Mouse (Mus musculus): Measurements from ENCODE around the gene Isg20.

The Isg20 gene

GRCm38 (mm10) chr7:78912974-78913474, at the start of gene Isg20:
TSS of gene Isg20 (plus strand) at chr7:78913424.
- DNase-seq, result no peak

GRCm38 (mm10) chr7:78863796-78864445, 49.3 kb upstream of the Isg20 start:
- DNase-seq, result no peak

DNA sequence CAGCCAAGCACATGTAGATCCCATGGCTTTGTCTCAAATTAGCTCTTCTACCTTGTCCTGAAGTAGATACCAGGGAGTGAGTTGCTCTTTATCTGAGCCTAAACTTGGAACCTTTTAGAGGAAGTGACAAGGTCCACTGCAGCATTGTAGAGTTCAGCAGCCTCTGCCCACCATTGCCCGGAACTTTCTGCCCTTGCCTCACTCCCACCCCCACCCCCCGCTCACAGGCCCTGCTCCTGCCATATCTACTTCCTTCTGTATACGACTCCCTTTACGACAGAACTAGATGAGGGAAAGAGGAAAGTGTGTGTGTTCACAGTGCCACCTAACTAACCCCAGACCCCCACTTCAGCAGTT, 48.8 kb upstream of the Isg20 start:
- DNase-seq, result peak; percentile 20

GRCm38 (mm10) chr7:78865212-78865949, 47.8 kb upstream of the Isg20 start:
- DNase-seq, result peak; percentile 86

DNA sequence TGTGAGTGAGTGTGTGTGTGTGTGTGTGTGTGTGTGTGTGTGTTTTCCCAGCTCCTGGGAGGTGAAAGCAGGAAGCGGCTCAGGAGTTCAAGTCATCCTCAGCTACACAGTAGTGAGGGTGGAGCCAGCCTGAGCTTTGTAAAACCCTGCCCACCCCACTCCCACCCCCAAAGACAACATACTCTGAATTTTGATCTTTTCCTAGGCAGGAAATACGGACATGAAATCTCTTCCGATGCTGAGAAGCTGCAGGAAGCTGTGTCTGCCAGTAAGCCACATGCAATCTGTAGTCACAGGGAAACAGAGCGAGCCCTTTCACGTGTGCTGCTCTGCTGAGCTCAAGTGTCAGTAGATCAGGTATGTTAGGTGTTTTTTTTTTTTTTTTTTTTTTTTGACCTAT, 44.5 kb upstream of the Isg20 start:
- peak; percentile 37 for DNase-seq

- no peak for DNase-seq
Measured at GRCm38 (mm10) chr7:78872366-78872765, 40.9 kb upstream of the Isg20 start.

DNA sequence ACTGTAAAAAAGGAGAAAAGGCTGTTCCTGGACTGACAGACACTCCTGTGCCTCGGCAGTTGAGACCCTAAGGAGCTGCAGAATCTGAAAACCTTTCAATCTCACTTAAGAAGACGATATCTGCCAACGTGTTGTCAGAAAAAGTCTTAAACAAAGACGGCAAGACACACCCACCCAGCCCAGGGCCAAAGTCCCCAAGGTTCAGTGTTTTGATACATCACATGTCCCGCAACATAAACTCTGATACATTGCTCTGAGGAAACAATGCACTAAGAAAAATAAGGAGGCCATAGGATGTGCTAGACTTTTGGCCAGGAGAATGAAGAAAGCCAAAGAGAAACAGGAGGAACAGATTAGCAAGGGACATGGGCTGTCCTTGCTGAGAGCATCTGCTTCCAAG, 40.4 kb upstream of the Isg20 start:
- no peak for DNase-seq

DNA sequence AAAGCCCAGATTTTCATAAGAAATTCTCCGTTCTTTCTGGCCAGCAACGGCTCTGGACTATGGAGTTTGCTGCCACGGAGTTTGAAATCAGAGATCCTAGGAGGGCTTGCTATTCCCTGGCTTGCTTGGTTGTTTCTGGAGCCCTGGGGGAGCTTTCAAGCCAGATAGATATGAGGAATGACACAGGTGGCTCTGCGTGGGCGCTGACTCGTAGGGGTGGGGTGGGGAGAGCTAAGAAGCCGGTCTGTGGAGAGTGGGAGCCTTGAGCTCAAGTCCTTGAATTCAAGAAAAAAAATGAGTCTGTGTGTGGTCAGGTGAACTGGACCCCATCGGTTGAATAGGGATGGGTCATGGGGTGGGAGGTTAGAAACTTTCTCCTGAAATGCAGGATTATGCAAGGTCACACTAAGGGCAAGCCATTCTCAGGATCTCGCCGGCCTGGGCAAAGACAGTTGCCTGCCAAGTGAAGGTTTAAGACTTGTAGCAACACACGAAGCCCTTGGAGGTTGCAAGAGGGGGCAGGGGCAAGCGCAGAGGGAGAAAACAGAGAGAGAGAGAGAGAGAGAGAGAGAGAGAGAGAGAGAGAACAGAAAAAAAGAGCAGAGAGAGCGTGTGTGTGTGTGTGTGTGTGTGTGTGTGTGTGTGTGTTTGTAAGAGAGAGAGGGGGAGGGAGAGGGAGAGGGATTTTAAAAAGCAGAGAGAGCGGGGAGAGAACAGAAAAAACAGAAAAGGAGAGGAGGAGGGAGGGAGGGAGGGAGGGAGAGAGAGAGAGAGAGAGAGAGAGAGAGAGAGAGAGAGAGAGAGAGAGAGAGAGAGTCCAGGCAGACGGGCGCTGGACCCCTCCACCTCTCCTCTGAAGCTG, 31.4 kb upstream of the Isg20 start:
- DNase-seq, result peak; percentile 43

DNA sequence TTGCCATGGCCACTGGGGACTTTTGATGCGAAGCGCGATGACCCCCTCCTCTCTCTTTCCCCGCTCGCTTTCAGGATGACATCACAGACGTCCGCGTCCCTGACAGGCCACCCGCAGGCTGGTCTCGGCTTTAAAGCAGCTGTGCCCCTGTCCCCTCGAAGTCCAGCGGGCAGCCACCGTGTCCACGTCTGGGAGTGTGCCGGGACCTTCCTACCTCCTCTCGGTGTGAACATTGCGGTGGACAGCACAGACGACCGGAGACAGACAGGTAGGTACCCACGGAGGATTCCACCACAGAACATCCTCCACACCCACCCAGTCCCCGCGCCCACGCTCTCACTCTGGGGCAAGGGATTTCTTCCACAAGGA, 30.8 kb upstream of the Isg20 start:
- peak; percentile 21 for DNase-seq

DNA sequence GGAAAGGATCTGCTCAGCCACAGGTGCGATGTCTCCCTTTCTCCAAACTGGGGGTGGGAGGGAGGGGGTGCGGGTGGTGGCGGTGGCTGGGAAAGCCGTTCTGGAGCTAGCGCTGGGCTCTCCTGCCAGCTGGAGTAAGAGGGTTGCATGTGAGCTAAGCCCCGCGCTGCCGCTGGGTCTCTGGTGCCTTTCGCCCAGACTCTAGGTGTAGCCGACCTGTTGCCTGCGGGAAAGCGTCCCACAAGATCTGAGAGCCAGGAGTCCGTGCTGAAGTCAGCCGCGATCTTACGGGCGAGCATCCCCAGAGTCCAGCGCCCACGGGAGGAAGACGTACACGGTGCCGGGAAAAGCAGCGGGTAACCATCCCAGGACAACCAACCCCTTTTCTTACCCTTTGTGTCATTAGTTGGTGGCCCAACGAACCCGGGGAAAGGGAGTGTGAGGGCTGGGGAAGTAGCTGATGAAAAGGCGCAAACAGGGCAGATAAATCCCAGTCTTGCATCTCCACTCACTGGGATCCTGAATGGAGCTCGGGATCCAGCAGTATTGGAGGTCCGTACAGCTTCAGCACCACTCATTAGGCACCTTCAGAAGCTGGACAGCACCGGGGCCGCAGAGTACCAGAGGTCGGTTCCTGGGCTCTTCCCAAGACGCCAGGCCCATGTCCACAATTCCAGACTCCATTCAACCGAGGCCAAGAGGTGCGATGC, 30.1 kb upstream of the Isg20 start:
- DNase-seq, result no peak

- no peak for DNase-seq
Measured at GRCm38 (mm10) chr7:78883726-78884060, 29.5 kb upstream of the Isg20 start.

- DNase-seq, result peak; percentile 50
Measured at GRCm38 (mm10) chr7:78884139-78884538, 29.1 kb upstream of the Isg20 start.

DNA sequence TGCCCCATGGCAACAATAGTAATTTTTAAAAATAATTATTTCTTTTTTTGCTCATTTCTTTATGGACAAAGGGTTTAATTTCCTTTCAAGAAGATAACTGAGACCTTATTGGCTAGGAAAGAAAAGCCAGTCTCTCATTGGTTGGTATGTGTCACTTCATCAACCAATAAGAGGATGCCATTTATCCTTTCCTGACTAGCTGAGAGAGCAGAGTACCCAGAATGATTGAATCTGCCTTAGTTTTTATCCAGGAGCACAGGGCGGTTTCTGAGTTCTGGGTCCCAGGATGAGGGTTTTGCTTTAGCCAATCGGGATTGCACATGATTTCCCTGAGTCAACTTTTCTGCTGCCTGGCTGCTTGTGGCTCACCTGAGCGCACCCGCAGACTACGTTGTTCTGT, 27.8 kb upstream of the Isg20 start:
- DNase-seq, result no peak

- DNase-seq, result no peak
Measured at GRCm38 (mm10) chr7:78886496-78886895, 26.7 kb upstream of the Isg20 start.

DNA sequence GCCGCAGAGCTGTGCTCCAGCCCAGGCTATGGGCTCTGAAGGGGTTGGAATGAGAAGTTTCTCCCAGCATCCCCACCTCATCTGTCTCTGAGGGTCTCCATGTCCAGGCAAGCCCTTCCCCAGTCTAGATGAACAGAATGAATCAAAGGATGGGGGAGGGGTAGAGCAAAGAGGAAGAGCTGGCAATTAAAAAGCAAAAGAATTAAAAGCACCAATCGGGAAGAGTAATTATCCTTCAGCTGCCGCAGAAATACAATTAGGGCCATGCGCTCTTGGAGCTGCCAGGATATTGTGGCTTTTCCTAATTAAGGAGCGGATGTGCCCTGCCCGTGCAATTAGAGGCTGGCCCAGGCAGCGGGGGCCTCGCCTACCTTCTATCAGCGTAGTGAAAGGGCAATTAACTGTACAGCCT, 25.8 kb upstream of the Isg20 start:
- no peak for DNase-seq

GRCm38 (mm10) chr7:78890641-78891040, 22.6 kb upstream of the Isg20 start:
- peak; percentile 91 for DNase-seq

- DNase-seq, result peak; percentile 2
Measured at GRCm38 (mm10) chr7:78893917-78894316, 19.3 kb upstream of the Isg20 start.

DNA sequence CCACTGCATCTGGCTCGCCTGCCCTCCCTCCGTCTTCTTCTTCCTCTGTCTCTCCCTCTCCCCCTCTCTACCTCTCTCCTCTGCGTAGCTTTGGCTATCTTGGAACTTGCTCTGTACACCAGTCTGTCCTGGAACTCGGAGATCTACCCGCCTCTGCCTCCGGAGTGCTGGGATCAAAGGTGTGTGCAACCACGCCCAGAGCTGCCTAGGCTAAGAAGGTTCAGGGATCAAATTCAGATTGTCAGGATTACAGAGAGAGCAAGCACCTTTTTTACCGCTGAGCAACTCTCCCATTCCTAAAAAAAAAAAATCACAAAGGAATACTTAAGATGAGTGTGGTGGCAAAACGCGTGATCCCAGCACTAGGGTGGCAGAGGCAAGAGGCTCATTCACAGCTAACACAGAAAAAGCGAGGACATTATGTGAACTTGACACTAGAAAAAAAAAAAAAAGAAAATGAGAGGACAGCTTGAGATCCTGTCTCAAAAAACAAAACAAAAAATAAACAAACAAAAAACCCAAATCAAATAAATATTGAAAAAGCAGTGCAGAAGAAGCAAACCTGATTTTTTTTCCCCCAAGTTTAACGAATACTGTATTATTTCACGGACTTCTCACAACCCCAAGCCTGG, 18.1 kb upstream of the Isg20 start:
- peak; percentile 13 for DNase-seq

GRCm38 (mm10) chr7:78895653-78896333, 17.4 kb upstream of the Isg20 start, which contains the start of gene Aen:
TSS of gene Aen (plus strand) at chr7:78895854.
- DNase-seq, result peak; percentile 99

DNA sequence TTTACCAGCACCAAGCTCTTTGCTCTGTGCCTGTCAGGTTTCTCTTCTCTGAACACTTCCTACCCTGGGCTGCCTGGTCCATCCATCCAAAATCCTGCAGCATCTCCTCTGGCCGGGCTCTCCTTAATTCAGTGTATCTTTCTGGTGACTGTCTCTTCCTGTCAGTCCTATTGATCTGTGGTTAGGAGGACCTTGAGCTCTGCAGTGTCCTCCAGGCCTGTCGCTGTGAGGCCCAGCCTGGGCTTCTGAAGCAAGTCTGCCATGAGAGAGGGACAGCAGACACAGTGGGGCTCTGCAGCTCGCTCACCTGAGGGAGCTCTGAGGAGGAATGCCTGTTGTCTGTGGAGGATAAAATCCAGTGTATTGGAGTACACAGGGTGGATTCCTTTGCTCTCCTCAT, 15.7 kb upstream of the Isg20 start:
- no peak for DNase-seq

DNA sequence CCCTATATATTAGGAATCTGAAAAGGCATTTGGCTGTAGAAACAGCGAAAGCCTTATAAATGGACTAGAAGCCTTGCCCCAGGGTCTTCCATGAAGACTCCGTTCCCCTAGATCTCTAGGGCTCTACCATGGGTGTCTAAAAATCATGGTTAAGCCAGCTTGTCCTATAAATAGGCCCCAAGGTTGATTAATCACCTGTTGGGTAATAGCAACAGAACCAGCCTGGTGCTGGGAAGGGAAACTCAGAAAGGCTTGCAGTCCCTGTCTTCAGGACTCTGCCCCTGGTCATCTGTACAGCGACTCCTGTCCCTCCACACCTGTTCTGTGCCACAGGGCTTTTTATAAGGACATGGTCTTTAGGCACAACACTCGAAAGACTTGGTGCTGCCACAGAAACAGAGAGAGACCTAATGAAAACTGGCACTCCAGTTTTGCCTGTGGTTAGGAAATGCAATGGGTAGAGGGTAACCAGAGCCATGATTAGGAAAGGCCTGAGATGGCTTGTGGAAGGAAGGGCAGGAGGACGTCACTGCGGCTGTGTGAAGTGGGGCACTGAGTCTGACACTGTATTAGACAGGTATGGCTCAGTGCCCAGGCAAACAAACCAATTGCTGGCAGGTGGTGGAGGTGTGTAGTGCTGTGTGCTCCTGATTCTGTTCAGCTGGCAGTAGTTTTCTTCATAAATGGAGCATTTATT, 9.9 kb upstream of the Isg20 start:
- DNase-seq, result no peak
